Mouse (Mus musculus) midbrain, embryonic 15.5 days (tissue): ENCODE results near the gene Traf3. TPM values are rescaled to one million over a fixed set of nuclear protein-coding genes. Genes with fewer than 3 reads are reported as not detected.

Experiments
- ATAC-seq: fragments of 200-750 bp; cut with Nextera tagmentation; replicated peaks from 2 replicates; pipeline ENCODE4 v1.8.0; 2017; ENCODE audit warnings: moderate TSS enrichment
- H3K27ac ChIP-seq: fragments of 300-500 bp; sonication (generic); 2 replicates; pipeline ENCODE4 v1.5.1; 2015; ENCODE audit warnings: mild to moderate bottlenecking, inconsistent platforms
- H3K27me3 ChIP-seq: fragments of 300-500 bp; sonication (generic); replicated peaks from 2 replicates; pipeline ENCODE4 v1.6.1; 2015; ENCODE audit warnings: inconsistent platforms
- H3K36me3 ChIP-seq: fragments of 300-500 bp; sonication (generic); replicated peaks from 2 replicates; pipeline ENCODE4 v1.6.1; 2015; ENCODE audit warnings: inconsistent platforms
- H3K4me1 ChIP-seq: fragments of 300-500 bp; sonication (generic); 2 replicates; pipeline ENCODE4 v1.6.1; 2015; ENCODE audit warnings: inconsistent platforms
- H3K4me2 ChIP-seq: fragments of 300-500 bp; sonication (generic); 2 replicates; pipeline ENCODE4 v1.6.1; 2015; ENCODE audit warnings: inconsistent platforms, mild to moderate bottlenecking, moderate library complexity
- H3K4me3 ChIP-seq: fragments of 300-500 bp; sonication (generic); 2 replicates; pipeline ENCODE4 v1.5.1; 2015; ENCODE audit warnings: mild to moderate bottlenecking, inconsistent platforms
- H3K9ac ChIP-seq: fragments of 300-500 bp; sonication (generic); 2 replicates; pipeline ENCODE4 v1.6.1; 2015; ENCODE audit warnings: mild to moderate bottlenecking, inconsistent platforms
- H3K9me3 ChIP-seq: fragments of 300-500 bp; sonication (generic); 2 replicates; pipeline ENCODE4 v1.6.1; 2016; ENCODE audit warnings: inconsistent platforms
- WGBS: fragments of 180-500 bp; shearing (Covaris S2); methylation state at CpG from one replicate; pipeline ENCODE4 v1.1.7; 2015; ENCODE audit warnings: mixed read lengths; 5-methylcytosine and 5-hydroxymethylcytosine counted together
- polyA plus RNA-seq: library from polyadenylated mRNA; unstranded; fragments of >200 nt; fragmentation: Nextera tagmentation; extraction: Ambion mirVana; gene quantifications from 2 replicates; pipeline ENCODE4 v1.2.1, GENCODE M21; 2015

Gene Traf3
- polyA plus RNA-seq, 1 experiment from 2014 or later = 20.8 TPM

GRCm38 (mm10) chr12:111143509-111144063 lies 22.6 kb upstream of the Traf3 start:
- ATAC-seq = peak; percentile 44
- H3K4me1 ChIP-seq = peaks cover 26% of the 10 kb centered on the region
- peak overlapping the region; percentile 31 for H3K4me2 ChIP-seq
- no peaks in the 10 kb centered on the region for H3K36me3 ChIP-seq
- WGBS = 61% methylated on average over 16 of the region's 16 CpGs
- H3K27me3 ChIP-seq = no peaks in the 10 kb centered on the region
- no peaks in the 10 kb centered on the region for H3K9me3 ChIP-seq
- H3K27ac ChIP-seq = peak overlapping the region; percentile 56
- no peak overlapping the region for H3K9ac ChIP-seq
- no peak overlapping the region for H3K4me3 ChIP-seq

GRCm38 (mm10) chr12:111144598-111144997 lies 21.6 kb upstream of the Traf3 start:
- WGBS = 98% methylated on average over 2 of the region's 2 CpGs
- ATAC-seq = no peak

GRCm38 (mm10) chr12:111145269-111145668 lies 20.9 kb upstream of the Traf3 start:
- no peak; the same call in 1 of the 2 replicates for ATAC-seq
- H3K4me2 ChIP-seq = no peak overlapping the region
- no peaks in the 10 kb centered on the region for H3K27me3 ChIP-seq
- H3K27ac ChIP-seq = no peak overlapping the region
- no peaks in the 10 kb centered on the region for H3K9me3 ChIP-seq
- WGBS = 45% methylated on average over 9 of the region's 9 CpGs
- H3K4me1 ChIP-seq = peaks cover 26% of the 10 kb centered on the region
- no peak overlapping the region for H3K9ac ChIP-seq
- H3K4me3 ChIP-seq = no peak overlapping the region
- H3K36me3 ChIP-seq = no peaks in the 10 kb centered on the region

More at GRCm38 (mm10) chr12:111144598-111144997, 21.6 kb upstream of the Traf3 start:
- Histone ChIP-seq H3K27me3 (no peaks in the 10 kb centered on the region), H3K4me1 (peaks cover 26% of the 10 kb centered on the region), H3K4me3 (no peak overlapping the region), H3K36me3 (no peaks in the 10 kb centered on the region), H3K4me2 (no peak overlapping the region), H3K9me3 (no peaks in the 10 kb centered on the region), H3K9ac (no peak overlapping the region), H3K27ac (no peak overlapping the region)

GRCm38 (mm10) chr12:111149495-111150235 lies 16.5 kb upstream of the Traf3 start:
- ATAC-seq = no peak
- H3K4me2 ChIP-seq = no peak overlapping the region
- no peak overlapping the region for H3K27ac ChIP-seq
- H3K36me3 ChIP-seq = no peaks in the 10 kb centered on the region
- WGBS = 68% methylated on average over 17 of the region's 17 CpGs
- H3K27me3 ChIP-seq = no peaks in the 10 kb centered on the region
- no peak overlapping the region for H3K4me3 ChIP-seq
- no peaks in the 10 kb centered on the region for H3K9me3 ChIP-seq
- H3K9ac ChIP-seq = no peak overlapping the region
- H3K4me1 ChIP-seq = peaks cover 14% of the 10 kb centered on the region

- 14% methylated on average over 6 of the region's 6 CpGs for WGBS
- no peak overlapping the region for H3K9ac ChIP-seq
- H3K27ac ChIP-seq = no peak overlapping the region
- no peaks in the 10 kb centered on the region for H3K9me3 ChIP-seq
- H3K4me1 ChIP-seq = peaks cover 9% of the 10 kb centered on the region
- H3K4me2 ChIP-seq = no peak overlapping the region
- H3K36me3 ChIP-seq = no peaks in the 10 kb centered on the region
- no peak overlapping the region for H3K4me3 ChIP-seq
- no peaks in the 10 kb centered on the region for H3K27me3 ChIP-seq
- ATAC-seq = no peak
These were observed 16.0 kb upstream of the Traf3 start for GRCm38 (mm10) chr12:111150236-111150596.

GRCm38 (mm10) chr12:111151422-111152156 lies 14.6 kb upstream of the Traf3 start:
- 91% methylated on average over 5 of the region's 5 CpGs for WGBS
- no peaks in the 10 kb centered on the region for H3K36me3 ChIP-seq
- H3K4me1 ChIP-seq = peaks cover 3% of the 10 kb centered on the region; the same call in 1 of the 2 replicates
- no peak overlapping the region for H3K27ac ChIP-seq
- H3K4me3 ChIP-seq = no peak overlapping the region
- no peak overlapping the region for H3K9ac ChIP-seq
- H3K27me3 ChIP-seq = no peaks in the 10 kb centered on the region
- no peak for ATAC-seq
- H3K9me3 ChIP-seq = no peaks in the 10 kb centered on the region
- H3K4me2 ChIP-seq = no peak overlapping the region

GRCm38 (mm10) chr12:111152579-111152978 lies 13.6 kb upstream of the Traf3 start:
- Histone ChIP-seq H3K9ac (no peak overlapping the region), H3K9me3 (no peaks in the 10 kb centered on the region), H3K36me3 (no peaks in the 10 kb centered on the region), H3K4me1 (peaks cover 3% of the 10 kb centered on the region; the same call in 1 of the 2 replicates), H3K4me2 (no peak overlapping the region), H3K27me3 (no peaks in the 10 kb centered on the region), H3K27ac (no peak overlapping the region), H3K4me3 (no peak overlapping the region)
- 87% methylated on average over 6 of the region's 6 CpGs for WGBS
- ATAC-seq = no peak

GRCm38 (mm10) chr12:111152981-111153710 lies 13.0 kb upstream of the Traf3 start:
- Histone ChIP-seq H3K27ac (no peak overlapping the region), H3K27me3 (no peaks in the 10 kb centered on the region), H3K4me2 (no peak overlapping the region), H3K9me3 (no peaks in the 10 kb centered on the region), H3K4me3 (no peak overlapping the region), H3K9ac (no peak overlapping the region), H3K36me3 (no peaks in the 10 kb centered on the region), H3K4me1 (peaks cover 3% of the 10 kb centered on the region; the same call in 1 of the 2 replicates)
- 72% methylated on average over 7 of the region's 7 CpGs for WGBS
- no peak for ATAC-seq

- no peak overlapping the region for H3K4me3 ChIP-seq
- H3K27me3 ChIP-seq = no peaks in the 10 kb centered on the region
- 68% methylated on average over 5 of the region's 5 CpGs for WGBS
- no peak for ATAC-seq
- H3K4me2 ChIP-seq = no peak overlapping the region
- H3K9ac ChIP-seq = no peak overlapping the region
- no peaks in the 10 kb centered on the region for H3K36me3 ChIP-seq
- H3K4me1 ChIP-seq = peaks cover 3% of the 10 kb centered on the region; the same call in 1 of the 2 replicates
- H3K27ac ChIP-seq = no peak overlapping the region
- H3K9me3 ChIP-seq = no peaks in the 10 kb centered on the region
These were observed 12.2 kb upstream of the Traf3 start for GRCm38 (mm10) chr12:111153946-111154345.

GRCm38 (mm10) chr12:111154641-111155040 lies 11.5 kb upstream of the Traf3 start:
- WGBS = 85% methylated on average over 6 of the region's 6 CpGs
- Histone ChIP-seq H3K4me3 (no peak overlapping the region), H3K27ac (no peak overlapping the region), H3K9me3 (no peaks in the 10 kb centered on the region), H3K36me3 (no peaks in the 10 kb centered on the region), H3K4me2 (no peak overlapping the region), H3K9ac (no peak overlapping the region), H3K27me3 (no peaks in the 10 kb centered on the region), H3K4me1 (peaks cover 3% of the 10 kb centered on the region; the same call in 1 of the 2 replicates)
- no peak for ATAC-seq

- no peaks in the 10 kb centered on the region for H3K36me3 ChIP-seq
- peaks cover 3% of the 10 kb centered on the region; the same call in 1 of the 2 replicates for H3K4me1 ChIP-seq
- WGBS = 83% methylated on average over 1 of the region's 1 CpGs
- H3K9ac ChIP-seq = no peak overlapping the region
- no peaks in the 10 kb centered on the region for H3K9me3 ChIP-seq
- H3K27me3 ChIP-seq = no peaks in the 10 kb centered on the region
- no peak overlapping the region for H3K27ac ChIP-seq
- no peak overlapping the region for H3K4me2 ChIP-seq
- no peak overlapping the region for H3K4me3 ChIP-seq
- no peak for ATAC-seq
These were observed 10.4 kb upstream of the Traf3 start for GRCm38 (mm10) chr12:111155756-111156155.
